Mouse (Mus musculus) splenic B cell, adult 2 months (primary cell): ENCODE data around the gene Eme2.

ENCODE experiments used
- DNase-seq: peaks from one replicate; pipeline ENCODE4 v3.0.0-alpha.2; 2011; ENCODE audit warnings: low read depth, low spot score
- H3K27me3 ChIP-seq: 2 replicates; pipeline ENCODE4 v1.6.1; 2012; ENCODE audit warnings: mild to moderate bottlenecking, low read length, moderate library complexity, mixed read lengths; ENCODE audit not compliant: control insufficient read depth, poor library complexity, insufficient read depth, severe bottlenecking
- H3K36me3 ChIP-seq: 2 replicates; pipeline ENCODE4 v1.6.1; 2012; ENCODE audit warnings: mild to moderate bottlenecking, low read length, moderate library complexity, mixed read lengths; ENCODE audit not compliant: control insufficient read depth, poor library complexity, insufficient read depth, severe bottlenecking

Gene Eme2

DNA sequence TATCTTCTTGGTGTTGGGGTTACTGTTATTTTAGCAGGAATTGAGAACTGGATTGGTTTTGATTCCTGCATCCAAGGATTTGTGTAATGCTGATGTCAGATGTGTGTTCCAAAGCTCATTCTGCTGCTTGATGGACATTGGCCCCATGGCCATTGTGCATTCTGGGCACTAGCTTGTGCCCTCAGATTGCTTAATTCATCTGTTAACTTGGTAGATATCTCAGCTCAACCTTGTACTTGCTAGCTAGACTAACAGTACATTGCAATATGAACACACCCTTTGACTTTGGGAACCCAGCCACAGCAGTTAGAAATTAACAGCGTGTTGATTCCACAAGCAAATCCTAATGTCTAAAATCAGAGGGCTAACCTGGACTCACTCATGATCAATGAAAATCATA is 47.5 kb downstream of the Eme2 start:
- DNase-seq = no peak
- Histone ChIP-seq H3K27me3 (peaks cover 2% of the 10 kb centered on the region; the same call in 1 of the 2 replicates), H3K36me3 (no peaks in the 10 kb centered on the region)

DNA sequence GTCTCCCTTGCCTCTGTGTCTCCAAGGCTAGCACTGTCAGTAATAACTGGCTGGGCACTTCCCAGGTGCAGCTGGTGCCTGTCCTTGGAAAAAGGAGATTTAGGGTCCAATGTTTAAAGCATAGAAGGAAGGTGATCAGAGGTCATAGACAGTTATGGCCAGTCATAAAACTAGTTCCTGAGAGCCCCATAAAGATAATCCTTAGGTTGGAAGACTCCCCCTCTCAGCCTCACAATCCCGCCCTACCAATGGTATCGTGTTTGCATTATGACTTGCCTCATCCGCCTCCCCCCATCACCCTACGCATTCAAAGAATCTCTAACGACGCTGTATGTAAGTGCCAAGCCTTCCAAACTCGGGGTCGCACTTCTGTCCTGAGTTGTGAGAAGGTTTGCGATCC is 50.4 kb downstream of the Eme2 start:
- no peak for DNase-seq
- Histone ChIP-seq H3K36me3 (no peaks in the 10 kb centered on the region), H3K27me3 (peaks cover 2% of the 10 kb centered on the region; the same call in 1 of the 2 replicates)

DNA sequence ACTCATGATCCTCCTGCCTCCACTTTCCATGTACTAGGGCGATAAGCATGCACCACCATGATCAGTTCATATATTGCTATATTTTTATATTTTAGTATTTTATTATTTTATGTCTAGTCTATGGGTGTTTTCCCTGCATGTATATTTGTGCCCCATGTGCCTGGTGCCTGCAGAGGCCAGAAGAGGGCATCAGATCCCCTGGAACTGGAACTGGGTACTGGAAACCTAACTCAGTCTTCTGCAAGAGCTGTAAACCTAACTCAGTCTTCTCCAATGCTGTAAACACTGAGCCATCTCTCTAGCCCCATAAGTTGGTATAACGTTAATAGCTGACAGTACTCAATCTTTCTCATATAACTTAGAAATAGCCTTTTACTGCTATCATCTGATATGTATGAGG is 52.3 kb downstream of the Eme2 start:
- DNase-seq = no peak
- Histone ChIP-seq H3K36me3 (no peaks in the 10 kb centered on the region), H3K27me3 (peaks cover 2% of the 10 kb centered on the region; the same call in 1 of the 2 replicates)

DNA sequence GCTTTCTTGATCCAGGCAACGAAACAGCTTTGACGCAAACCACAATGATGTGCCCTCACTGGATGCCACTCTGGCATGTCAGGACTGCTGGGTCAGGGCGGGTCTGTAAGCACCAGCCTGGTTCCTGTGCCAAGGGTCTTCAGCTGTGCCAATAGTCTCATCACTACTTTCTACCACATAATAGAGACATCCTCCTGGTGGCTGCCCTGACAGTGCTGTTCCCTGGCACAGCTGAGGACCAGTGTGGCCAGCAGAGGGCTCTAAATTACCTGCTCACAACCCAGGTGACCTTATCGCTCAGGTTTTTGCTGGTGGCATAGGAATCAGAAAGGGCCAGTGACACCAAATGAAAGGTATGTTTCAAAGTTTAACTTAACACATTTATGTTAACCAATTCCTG is 53.8 kb downstream of the Eme2 start:
- H3K27me3 ChIP-seq = peaks cover 2% of the 10 kb centered on the region; the same call in 1 of the 2 replicates
- peak; percentile 61 for DNase-seq
- H3K36me3 ChIP-seq = no peaks in the 10 kb centered on the region

DNA sequence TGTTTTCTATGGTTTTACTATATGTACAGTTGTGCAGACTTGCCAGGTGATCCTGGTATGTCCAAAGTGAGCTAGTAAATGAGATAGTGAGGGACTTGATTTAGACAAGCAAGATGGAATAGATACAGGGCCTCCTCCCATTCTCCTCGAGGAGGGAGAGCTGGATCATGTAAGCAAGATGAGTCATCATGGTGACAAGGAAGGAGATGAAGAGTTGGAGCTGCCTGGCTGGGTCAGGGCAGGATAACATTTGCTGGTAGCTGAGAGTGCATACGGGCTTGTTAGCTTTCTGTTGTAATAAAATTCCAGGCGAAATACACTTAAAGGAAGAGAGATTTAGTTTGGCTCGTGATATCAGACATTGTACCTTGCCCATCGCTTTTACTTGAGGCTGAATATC is 54.5 kb downstream of the Eme2 start:
- Histone ChIP-seq H3K36me3 (no peaks in the 10 kb centered on the region), H3K27me3 (peaks cover 2% of the 10 kb centered on the region; the same call in 1 of the 2 replicates)
- no peak for DNase-seq

DNA sequence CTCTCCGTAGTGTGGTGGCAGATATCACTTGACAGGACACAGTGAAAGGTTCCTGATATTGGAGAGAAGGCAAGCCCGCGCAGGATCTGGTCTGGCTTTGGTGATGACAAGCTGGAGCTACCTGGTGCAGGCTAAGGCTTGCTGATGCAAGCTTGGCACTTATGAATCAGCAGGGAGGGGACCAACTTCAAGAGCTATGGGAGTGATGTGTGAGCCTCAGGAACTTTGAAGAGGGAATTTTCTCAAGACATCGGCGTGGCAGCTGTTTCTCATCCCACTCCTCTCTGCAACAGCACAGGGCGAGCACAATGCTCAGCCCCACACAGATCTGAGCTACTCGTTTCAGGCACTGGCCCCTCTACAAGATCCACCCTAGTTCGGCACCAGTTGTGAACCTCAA is 55.0 kb downstream of the Eme2 start, which contains the start of gene Hagh:
Gene Hagh (plus strand): TSS at position 302 of the 400 bp plus-strand sequence.
- Histone ChIP-seq H3K27me3 (no peaks in the 10 kb centered on the region), H3K36me3 (no peaks in the 10 kb centered on the region)
- DNase-seq = no peak
